Mouse (Mus musculus) small intestine, adult 2 months (tissue): ENCODE results near the gene Ptprr.

Experiments
- CTCF ChIP-seq: fragments of 200-500 bp; IDR thresholded peaks from 2 replicates; pipeline ENCODE4 v1.5.1; 2012; ENCODE audit warnings: low read depth, mild to moderate bottlenecking, control low read depth, inconsistent platforms, low read length, moderate library complexity, mixed read lengths; ENCODE audit not compliant: insufficient replicate concordance, insufficient read length; ENCODE audit errors: extremely low read depth
- POLR2A ChIP-seq: fragments of 200-500 bp; IDR thresholded peaks from 2 replicates; pipeline ENCODE4 v1.6.1; 2012; ENCODE audit warnings: low read depth, mild to moderate bottlenecking, control low read depth, inconsistent platforms, low read length, moderate library complexity

GRCm38 (mm10) chr10:116207987-116208726 lies 190.1 kb downstream of the Ptprr start:
- peak; percentile 96; the same call in 1 of the 2 replicates for TF ChIP-seq CTCF
- TF ChIP-seq POLR2A = no peak
